Mouse (Mus musculus) splenic B cell, adult 2 months (primary cell): Measurements from ENCODE around the gene Sowahb.
"Not testable (repeated sequence)": the region's sequence is repeated elsewhere in the genome, so short reads cannot be mapped to it uniquely, and the experiment has no call there.

ENCODE experiments used
- DNase-seq: peaks from one replicate; pipeline ENCODE4 v3.0.0-alpha.2; 2011; ENCODE audit warnings: low read depth, low spot score
- H3K27me3 ChIP-seq: 2 replicates; pipeline ENCODE4 v1.6.1; 2012; ENCODE audit warnings: mild to moderate bottlenecking, low read length, moderate library complexity, mixed read lengths; ENCODE audit not compliant: control insufficient read depth, poor library complexity, insufficient read depth, severe bottlenecking
- H3K36me3 ChIP-seq: 2 replicates; pipeline ENCODE4 v1.6.1; 2012; ENCODE audit warnings: mild to moderate bottlenecking, low read length, moderate library complexity, mixed read lengths; ENCODE audit not compliant: control insufficient read depth, poor library complexity, insufficient read depth, severe bottlenecking

Gene Sowahb

GRCm38 (mm10) chr5:93030411-93030810, 14.4 kb downstream of the Sowahb start:
- H3K36me3 ChIP-seq: no peaks in the 10 kb centered on the region
- no peaks in the 10 kb centered on the region for H3K27me3 ChIP-seq
- DNase-seq: no peak

- no peaks in the 10 kb centered on the region for H3K36me3 ChIP-seq
- DNase-seq: no peak
- no peaks in the 10 kb centered on the region for H3K27me3 ChIP-seq
Measured at GRCm38 (mm10) chr5:93027120-93027675, 17.6 kb downstream of the Sowahb start.

- H3K36me3 ChIP-seq: no peaks in the 10 kb centered on the region
Measured at GRCm38 (mm10) chr5:93026437-93027119, 18.2 kb downstream of the Sowahb start.

DNA sequence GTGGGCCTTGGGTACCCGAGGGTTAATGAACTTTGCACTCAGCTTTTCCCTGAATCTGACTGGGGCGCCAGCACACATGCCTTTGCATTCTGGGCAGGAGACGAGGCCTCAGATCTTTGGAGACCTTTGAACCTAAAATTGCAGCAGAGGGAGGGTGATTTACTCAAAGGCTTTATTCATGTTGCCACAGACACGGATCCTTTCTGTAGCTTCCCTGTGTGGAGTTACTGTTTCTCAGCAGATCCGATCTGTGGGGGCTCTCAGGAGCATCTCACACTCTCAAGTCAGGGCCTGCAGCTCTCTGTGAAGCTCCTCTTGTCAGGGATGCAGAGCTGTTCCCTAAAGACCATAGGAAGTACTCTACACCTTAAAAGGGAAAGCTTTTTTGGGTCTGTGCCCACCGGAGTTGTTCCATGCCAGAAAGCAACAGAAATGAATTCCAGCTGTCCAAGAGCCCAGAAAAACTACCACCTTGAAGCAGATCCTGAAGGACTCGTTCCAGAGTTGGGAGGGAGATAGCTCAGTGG, 20.0 kb downstream of the Sowahb start:
- H3K27me3 ChIP-seq: no peaks in the 10 kb centered on the region
- no peaks in the 10 kb centered on the region for H3K36me3 ChIP-seq
- no peak for DNase-seq

More at GRCm38 (mm10) chr5:93026437-93027119, 18.2 kb downstream of the Sowahb start:
- no peaks in the 10 kb centered on the region for H3K27me3 ChIP-seq
- DNase-seq: no peak

GRCm38 (mm10) chr5:93022126-93022797, 22.6 kb downstream of the Sowahb start:
- no peaks in the 10 kb centered on the region for H3K36me3 ChIP-seq
- H3K27me3 ChIP-seq: no peaks in the 10 kb centered on the region
- no peak for DNase-seq

- DNase-seq: no peak
- no peaks in the 10 kb centered on the region for H3K27me3 ChIP-seq
Measured at GRCm38 (mm10) chr5:93020024-93020666, 24.7 kb downstream of the Sowahb start.

GRCm38 (mm10) chr5:93019207-93019606, 25.6 kb downstream of the Sowahb start:
- H3K27me3 ChIP-seq, H3K36me3 ChIP-seq, DNase-seq: not testable (repeated sequence)

More at GRCm38 (mm10) chr5:93020024-93020666, 24.7 kb downstream of the Sowahb start:
- H3K36me3 ChIP-seq: no peaks in the 10 kb centered on the region

DNA sequence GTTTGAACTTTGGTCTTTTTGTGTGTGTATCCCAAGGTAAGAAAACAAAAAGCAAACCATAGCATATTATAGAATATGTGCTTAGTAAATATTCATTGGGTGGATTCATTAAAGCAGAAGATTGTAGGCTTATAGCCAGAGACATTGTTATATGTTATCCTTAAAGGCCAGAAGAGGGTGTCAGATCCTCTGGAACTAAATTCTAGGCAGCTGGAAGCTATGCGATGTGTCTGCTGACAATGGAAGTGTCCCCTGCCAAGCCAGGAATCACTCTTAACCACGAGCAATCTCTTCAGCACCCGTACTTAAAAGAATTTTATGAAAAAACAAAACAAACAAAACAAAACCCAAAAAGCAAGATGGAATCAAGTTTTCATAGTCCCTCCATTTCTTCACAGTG, 27.1 kb downstream of the Sowahb start:
- Histone ChIP-seq H3K36me3 (no peaks in the 10 kb centered on the region), H3K27me3 (no peaks in the 10 kb centered on the region)
- DNase-seq: no peak

DNA sequence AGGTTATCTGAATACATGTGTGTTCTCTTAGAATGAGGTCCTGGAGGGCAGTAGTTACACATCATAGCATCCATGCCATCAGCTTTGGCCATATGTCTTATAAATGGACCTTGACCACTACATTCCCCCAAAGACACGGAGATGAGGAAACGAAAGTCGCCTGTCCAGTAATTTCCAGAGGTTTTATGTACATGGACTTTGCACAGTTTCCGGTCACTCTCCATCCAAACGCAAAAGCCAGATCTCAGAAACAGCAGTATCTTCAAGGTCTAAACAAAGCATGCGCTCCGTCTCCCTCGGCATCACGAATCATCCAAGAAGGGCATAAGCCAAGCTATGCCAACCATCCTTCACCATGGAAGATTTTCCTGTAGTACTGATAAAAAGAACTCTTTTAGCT, 36.6 kb downstream of the Sowahb start:
- Histone ChIP-seq H3K36me3 (no peaks in the 10 kb centered on the region), H3K27me3 (no peaks in the 10 kb centered on the region)
- no peak for DNase-seq

- Histone ChIP-seq H3K36me3 (no peaks in the 10 kb centered on the region), H3K27me3 (no peaks in the 10 kb centered on the region)
- DNase-seq: no peak
Measured at GRCm38 (mm10) chr5:93005815-93006341, 38.9 kb downstream of the Sowahb start.

DNA sequence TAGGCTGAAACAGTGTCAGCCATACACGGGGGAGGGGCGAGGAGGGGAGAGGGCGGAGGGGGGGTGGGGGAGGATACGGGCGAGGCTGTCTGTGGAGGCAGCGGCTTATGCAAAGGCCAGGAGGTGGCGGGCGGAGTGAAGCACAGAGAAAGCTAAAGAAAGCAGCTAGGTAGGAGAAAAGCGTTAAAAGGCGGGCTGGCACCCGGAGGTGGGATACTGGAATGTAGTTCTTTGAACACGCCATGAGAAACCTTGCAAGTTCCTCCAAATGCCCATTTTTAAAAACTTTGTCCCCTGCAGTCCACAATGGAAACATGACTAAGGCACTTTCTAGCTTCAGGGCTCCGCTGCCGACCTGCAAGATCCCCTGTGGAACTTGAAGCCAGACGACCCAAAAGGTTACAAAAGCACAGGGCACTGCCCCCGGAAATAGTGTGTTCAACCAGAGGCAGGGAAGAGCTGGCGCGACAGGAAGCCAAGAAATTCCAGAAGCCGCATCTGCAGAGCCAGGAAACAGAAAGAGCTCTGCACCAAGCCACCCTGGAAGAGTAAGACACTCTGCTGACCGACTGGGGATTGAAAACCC, 39.5 kb downstream of the Sowahb start:
- no peak for DNase-seq
- H3K27me3 ChIP-seq: no peaks in the 10 kb centered on the region
- no peaks in the 10 kb centered on the region for H3K36me3 ChIP-seq

DNA sequence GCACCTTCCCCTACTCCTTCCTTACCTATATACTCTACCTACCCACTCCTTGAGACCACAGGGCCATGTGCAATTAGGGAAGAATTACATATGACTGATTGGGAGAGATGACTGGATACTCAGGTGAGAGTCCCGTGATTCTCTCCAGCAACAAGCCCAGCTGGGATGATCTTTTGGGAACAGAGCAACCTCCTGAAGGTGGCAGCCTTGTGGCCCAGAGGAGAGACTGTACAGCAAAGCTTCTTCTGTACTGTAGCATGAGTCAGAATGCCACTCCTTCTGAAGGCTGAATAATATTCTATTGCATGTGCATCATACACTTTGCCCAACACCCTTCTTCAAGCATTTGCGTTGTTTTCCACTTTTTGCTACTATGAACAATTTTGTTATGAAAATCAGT, 42.2 kb downstream of the Sowahb start:
- H3K27me3 ChIP-seq: no peaks in the 10 kb centered on the region
- no peaks in the 10 kb centered on the region for H3K36me3 ChIP-seq
- DNase-seq: no peak

DNA sequence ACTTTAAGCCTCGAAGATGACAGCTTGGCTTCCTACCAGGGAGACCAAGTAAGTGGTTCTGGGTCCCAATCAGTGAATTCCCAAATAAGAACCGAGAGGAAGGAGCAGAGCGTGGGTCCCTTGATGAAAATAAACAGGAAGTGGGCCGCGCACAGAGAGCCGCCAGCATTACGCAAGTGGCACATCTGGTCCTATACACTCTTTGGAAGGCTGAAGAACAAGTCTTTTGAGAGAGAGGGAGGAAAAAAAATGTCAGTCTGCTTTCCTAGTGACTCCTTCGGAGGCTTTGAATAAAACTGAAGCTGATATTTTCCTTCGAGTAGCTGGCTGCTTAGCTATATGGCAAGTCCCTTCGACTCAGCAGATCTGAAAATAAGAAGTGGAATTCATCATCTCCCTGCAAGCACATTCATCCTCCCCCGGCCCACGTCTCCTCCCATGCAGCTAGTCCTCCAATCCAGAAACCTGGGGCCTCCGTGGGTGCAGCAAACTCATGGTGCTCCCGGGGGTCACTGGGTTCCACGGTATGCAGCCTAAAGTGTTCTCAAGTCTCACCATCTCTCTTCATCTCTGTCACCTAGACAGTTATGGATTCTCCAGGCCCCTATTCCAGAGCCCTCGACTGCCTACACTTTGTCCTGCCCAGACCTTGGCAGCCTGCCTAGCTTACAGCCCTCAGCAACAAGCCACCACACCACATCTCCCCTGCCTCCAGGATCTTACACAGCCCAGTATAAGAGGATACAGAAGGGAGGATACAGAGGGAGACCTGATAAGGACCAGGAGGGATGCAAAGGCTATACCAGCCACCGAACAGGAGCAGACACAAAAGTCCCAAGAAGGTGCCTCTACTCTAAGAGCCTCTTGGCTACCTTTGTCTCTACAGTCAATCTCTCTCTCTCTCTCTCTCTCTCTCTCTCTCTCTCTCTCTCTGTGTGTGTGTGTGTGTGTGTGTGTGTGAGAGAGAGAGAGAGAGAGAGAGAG, 43.8 kb downstream of the Sowahb start:
- Histone ChIP-seq H3K27me3 (no peaks in the 10 kb centered on the region), H3K36me3 (no peaks in the 10 kb centered on the region)
- no peak for DNase-seq
